Mouse (Mus musculus) layer of hippocampus, adult 9-11 months (tissue): ENCODE data around the gene Kbtbd4.

Source experiments
- DNase-seq: peaks from one replicate; pipeline ENCODE4 v3.0.0; 2022

Gene Kbtbd4

GRCm38 (mm10) chr2:90960012-90960411 is 55.5 kb downstream of the Kbtbd4 start:
- peak; percentile 27 for DNase-seq
